Mouse (Mus musculus): ENCODE results near the gene Ywhag. TPM values are rescaled to one million over a fixed set of nuclear protein-coding genes. Genes with fewer than 3 reads are reported as not detected.

Ywhag gene
- total and polyA plus RNA-seq, 3 experiments, result 99.0 to 304 (median 275) TPM

DNA sequence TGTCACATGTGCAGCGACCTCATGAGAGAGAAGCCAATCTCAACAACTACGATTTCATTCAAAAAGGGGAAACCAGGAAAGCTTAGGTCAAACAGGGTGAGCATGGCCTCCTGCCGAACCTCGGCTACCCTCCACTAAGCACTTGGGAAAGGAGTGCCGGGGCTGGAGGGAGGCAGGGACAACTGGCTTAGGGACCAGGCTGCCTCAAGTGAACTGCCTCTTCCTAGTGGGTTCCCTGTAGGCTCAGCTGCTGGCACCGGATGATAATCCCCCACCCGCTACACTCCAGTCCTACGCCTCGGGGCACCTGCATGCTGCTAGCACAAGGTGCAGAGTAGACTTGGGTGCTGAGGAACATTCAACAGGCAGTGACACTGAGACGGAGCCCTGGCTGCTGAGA lies 24.8 kb downstream of the Ywhag start:
- Histone ChIP-seq H3K4me3 (no peak overlapping the region), H3K36me3 (ENCODE audit: control insufficient read depth, insufficient read depth, low read length) (peaks cover 4% of the 10 kb centered on the region), H3K9ac (ENCODE audit: low read depth, low read length) (no peak overlapping the region), H3K27ac (peak overlapping the region; percentile 72), H3K27me3 (ENCODE audit: control insufficient read depth, insufficient read depth, low read length) (no peaks in the 10 kb centered on the region), H3K79me2 (replicated peaks; ENCODE audit: control insufficient read depth, insufficient read depth, low read length) (no peaks in the 10 kb centered on the region), H3K4me1 (ENCODE audit: control insufficient read depth, insufficient read depth, low read length) (peaks cover 26% of the 10 kb centered on the region)
- TF ChIP-seq EP300 (IDR thresholded peaks at IDR 0.05; ENCODE audit: insufficient read depth, low read depth, low read length), result peak; percentile 65; the same call in 1 of the 2 replicates
- TF ChIP-seq POLR2A (IDR thresholded peaks at IDR 0.05; ENCODE audit: insufficient read depth, low read depth, low read length), result no peak; the same call in 1 of the 2 replicates
- intact Hi-C loops (cut with DNase I), result no loop called here
- peak in 1 of 2 experiments; percentile 61 for DNase-seq
- WGBS, result 55% methylated on average over 10 of the region's 10 CpGs

DNA sequence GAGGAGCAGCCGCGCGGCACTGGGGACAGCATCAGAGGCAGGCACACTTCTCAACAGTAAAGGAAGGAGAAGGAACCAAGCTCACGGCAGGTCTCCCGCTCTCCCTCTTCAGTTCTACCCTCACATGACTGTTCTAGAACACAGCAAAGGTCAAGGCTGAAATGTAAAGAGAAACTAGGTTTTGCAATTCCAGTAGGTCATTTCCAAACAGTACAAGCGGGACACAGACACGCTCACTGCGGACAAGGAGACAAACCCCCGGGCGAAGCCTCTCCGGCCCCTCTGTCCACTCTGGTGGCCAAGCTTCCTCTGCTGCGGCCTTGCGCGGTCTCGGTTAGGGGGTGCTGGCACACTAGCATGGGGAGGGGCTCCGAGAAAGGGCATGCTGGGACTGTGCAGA lies 25.4 kb downstream of the Ywhag start:
- intact Hi-C loops (cut with DNase I), result no loop called here

DNA sequence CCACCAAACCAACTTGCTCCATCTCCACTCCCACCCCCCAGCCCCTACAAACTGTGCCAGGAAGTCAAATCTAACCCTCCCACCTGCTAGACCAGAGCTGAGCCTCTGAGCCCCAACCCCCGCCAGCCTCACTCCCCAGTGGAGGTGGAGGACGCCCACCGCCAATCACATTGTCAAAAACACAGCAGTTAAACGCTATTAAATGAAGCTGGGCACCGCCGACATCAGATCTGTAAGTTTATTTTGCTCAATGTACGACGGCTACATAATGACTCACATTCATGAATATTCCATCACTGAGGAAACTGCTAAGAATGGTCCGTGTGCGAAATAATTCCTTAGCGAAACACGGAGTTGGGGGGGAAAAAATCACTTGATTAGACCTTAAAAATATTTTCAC lies 26.2 kb downstream of the Ywhag start:
- H3K36me3 ChIP-seq (ENCODE audit: control insufficient read depth, insufficient read depth, low read length), result no peaks in the 10 kb centered on the region; the same call in none of the 2 replicates
- no peak for DNase-seq
- no peak for TF ChIP-seq POLR2A (IDR thresholded peaks at IDR 0.05; ENCODE audit: insufficient read depth, low read depth, low read length)
- no peak for TF ChIP-seq EP300 (IDR thresholded peaks at IDR 0.05; ENCODE audit: insufficient read depth, low read depth, low read length)
- no peak for TF ChIP-seq CTCF (IDR thresholded peaks at IDR 0.05)
- intact Hi-C loops (cut with DNase I), result no loop called here
- 88% methylated on average over 12 of the region's 12 CpGs for WGBS
- H3K4me3 ChIP-seq, result no peak overlapping the region
- peaks cover 20% of the 10 kb centered on the region for H3K4me1 ChIP-seq (ENCODE audit: control insufficient read depth, insufficient read depth, low read length)
- H3K27me3 ChIP-seq (ENCODE audit: control insufficient read depth, insufficient read depth, low read length), result no peaks in the 10 kb centered on the region
- H3K9ac ChIP-seq (ENCODE audit: low read depth, low read length), result no peak overlapping the region
- peak overlapping the region; percentile 89 for H3K27ac ChIP-seq
- H3K79me2 ChIP-seq (replicated peaks; ENCODE audit: control insufficient read depth, insufficient read depth, low read length), result no peaks in the 10 kb centered on the region

More for the DNA sequence above, 25.4 kb downstream of the Ywhag start:
- Histone ChIP-seq H3K27me3 (ENCODE audit: control insufficient read depth, insufficient read depth, low read length) (no peaks in the 10 kb centered on the region), H3K4me1 (ENCODE audit: control insufficient read depth, insufficient read depth, low read length) (peaks cover 24% of the 10 kb centered on the region), H3K79me2 (replicated peaks; ENCODE audit: control insufficient read depth, insufficient read depth, low read length) (no peaks in the 10 kb centered on the region), H3K27ac (peak overlapping the region; percentile 72), H3K9ac (ENCODE audit: low read depth, low read length) (no peak overlapping the region), H3K4me3 (no peak overlapping the region), H3K36me3 (ENCODE audit: control insufficient read depth, insufficient read depth, low read length) (peaks cover 2% of the 10 kb centered on the region)
- no peak for DNase-seq
- TF ChIP-seq POLR2A (IDR thresholded peaks at IDR 0.05; ENCODE audit: insufficient read depth, low read depth, low read length), result no peak
- no peak for TF ChIP-seq EP300 (IDR thresholded peaks at IDR 0.05; ENCODE audit: insufficient read depth, low read depth, low read length)
- TF ChIP-seq CTCF (IDR thresholded peaks at IDR 0.05), result no peak
- WGBS, result 86% methylated on average over 16 of the region's 16 CpGs

DNA sequence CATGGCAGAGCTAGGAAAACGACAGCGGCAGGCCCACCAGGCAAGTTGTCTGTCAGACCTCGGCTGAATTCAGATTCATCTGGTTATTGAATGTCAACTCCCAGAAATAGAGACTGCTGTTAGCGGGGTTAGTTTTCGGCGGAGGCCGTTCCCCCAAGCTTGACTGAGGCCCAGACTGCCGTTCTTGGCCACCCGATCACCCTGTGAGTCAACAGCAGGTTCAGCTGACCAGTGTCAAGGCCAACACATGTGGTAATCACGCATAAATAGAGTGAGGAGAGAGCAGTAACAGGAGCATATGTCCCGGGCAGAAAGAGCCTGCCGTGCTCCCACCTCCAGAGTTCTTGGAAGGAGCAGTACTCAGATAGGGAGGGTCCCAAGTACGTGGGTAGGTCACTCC lies 27.2 kb downstream of the Ywhag start:
- H3K36me3 ChIP-seq (ENCODE audit: control insufficient read depth, insufficient read depth, low read length), result no peaks in the 10 kb centered on the region; the same call in none of the 2 replicates
- intact Hi-C loops (cut with DNase I), result no loop called here
- H3K9ac ChIP-seq (ENCODE audit: low read depth, low read length), result peak overlapping the region; percentile 45; the same call in 1 of the 2 replicates
- no peak for TF ChIP-seq CTCF (IDR thresholded peaks at IDR 0.05)
- TF ChIP-seq POLR2A (IDR thresholded peaks at IDR 0.05; ENCODE audit: insufficient read depth, low read depth, low read length), result peak; percentile 51
- peak; percentile 94 for TF ChIP-seq EP300 (IDR thresholded peaks at IDR 0.05; ENCODE audit: insufficient read depth, low read depth, low read length)
- 37% methylated on average over 13 of the region's 13 CpGs for WGBS
- H3K27ac ChIP-seq, result peak overlapping the region; percentile 89
- no peaks in the 10 kb centered on the region for H3K27me3 ChIP-seq (ENCODE audit: control insufficient read depth, insufficient read depth, low read length)
- no peaks in the 10 kb centered on the region for H3K79me2 ChIP-seq (replicated peaks; ENCODE audit: control insufficient read depth, insufficient read depth, low read length)
- peaks cover 15% of the 10 kb centered on the region for H3K4me1 ChIP-seq (ENCODE audit: control insufficient read depth, insufficient read depth, low read length)
- no peak overlapping the region for H3K4me3 ChIP-seq
- peak; percentile 73 to 86 for DNase-seq

DNA sequence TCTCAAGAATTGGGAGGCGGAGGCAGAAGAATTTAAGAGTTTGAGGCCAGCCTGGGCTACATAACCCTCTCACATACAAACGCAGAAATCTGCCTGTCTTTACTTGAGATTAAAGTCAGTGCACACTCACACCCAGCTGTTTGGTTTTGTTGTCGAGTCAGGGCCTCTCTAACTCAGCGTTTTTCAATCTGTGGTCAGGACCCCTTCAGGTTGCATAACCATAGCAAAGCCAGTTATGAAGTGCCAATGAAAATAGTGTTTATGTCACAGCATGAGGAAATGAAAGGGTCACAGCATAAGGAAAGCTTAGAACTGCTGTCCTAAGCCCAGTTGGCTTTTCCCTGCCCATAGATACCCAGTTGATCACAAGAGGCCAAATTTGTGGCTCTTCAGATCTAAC lies 27.6 kb downstream of the Ywhag start:
- Histone ChIP-seq H3K27me3 (ENCODE audit: control insufficient read depth, insufficient read depth, low read length) (no peaks in the 10 kb centered on the region), H3K27ac (peak overlapping the region; percentile 89), H3K4me3 (no peak overlapping the region), H3K9ac (ENCODE audit: low read depth, low read length) (peak overlapping the region; percentile 45; the same call in 1 of the 2 replicates), H3K4me1 (ENCODE audit: control insufficient read depth, insufficient read depth, low read length) (peaks cover 13% of the 10 kb centered on the region), H3K79me2 (replicated peaks; ENCODE audit: control insufficient read depth, insufficient read depth, low read length) (no peaks in the 10 kb centered on the region), H3K36me3 (ENCODE audit: control insufficient read depth, insufficient read depth, low read length) (no peaks in the 10 kb centered on the region; the same call in none of the 2 replicates)
- 69% methylated on average over 4 of the region's 4 CpGs for WGBS
- TF ChIP-seq EP300 (IDR thresholded peaks at IDR 0.05; ENCODE audit: insufficient read depth, low read depth, low read length) (no peak), CTCF (IDR thresholded peaks at IDR 0.05) (no peak), POLR2A (IDR thresholded peaks at IDR 0.05; ENCODE audit: insufficient read depth, low read depth, low read length) (no peak)
- intact Hi-C loops (cut with DNase I), result no loop called here
- DNase-seq, result no peak

DNA sequence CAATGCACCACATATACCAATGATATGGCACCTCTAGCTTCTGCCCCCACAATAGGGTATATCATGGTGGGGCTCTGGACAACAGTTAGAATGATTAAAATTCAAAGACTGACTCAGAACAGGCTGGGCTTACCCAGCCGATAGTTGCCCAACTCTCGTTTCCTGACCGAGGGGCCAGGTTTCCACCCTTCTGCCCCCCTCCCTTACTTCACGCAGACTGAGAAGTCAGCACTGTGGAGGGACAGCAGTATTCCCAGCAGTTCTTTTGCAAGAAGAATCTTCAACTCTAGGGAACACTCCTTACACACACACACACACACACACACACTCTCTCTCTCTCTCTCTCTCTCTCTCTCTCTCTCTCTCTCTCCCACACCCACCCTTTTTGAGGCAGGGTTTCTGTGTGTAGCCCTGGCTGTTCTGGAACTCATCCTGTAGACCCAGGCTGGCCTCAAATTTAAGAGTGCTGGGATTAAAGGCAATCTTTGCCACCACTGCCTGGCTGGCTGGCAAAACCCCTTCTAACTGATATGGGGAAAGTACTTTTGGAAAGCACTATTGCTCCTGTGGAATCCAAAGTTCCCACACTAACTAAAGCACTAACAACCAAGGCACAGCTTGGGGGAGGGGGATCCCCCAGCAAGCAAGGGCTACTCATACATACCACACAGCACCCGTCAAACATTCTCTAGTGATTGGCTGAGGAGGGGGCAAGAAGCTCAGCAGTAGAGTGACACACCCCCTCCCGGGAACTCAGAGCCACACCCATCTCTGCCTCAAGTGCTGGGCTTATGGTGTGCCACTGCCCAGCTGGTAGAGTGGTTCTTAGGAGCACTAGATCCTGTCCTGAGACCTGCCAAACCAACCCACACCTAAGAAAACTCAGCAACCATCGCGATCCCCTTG lies 28.8 kb downstream of the Ywhag start:
- no peak for TF ChIP-seq POLR2A (IDR thresholded peaks at IDR 0.05; ENCODE audit: insufficient read depth, low read depth, low read length)
- no peak for TF ChIP-seq CTCF (IDR thresholded peaks at IDR 0.05)
- TF ChIP-seq EP300 (IDR thresholded peaks at IDR 0.05; ENCODE audit: insufficient read depth, low read depth, low read length), result no peak
- peak overlapping the region; percentile 51 for H3K27ac ChIP-seq
- no peaks in the 10 kb centered on the region; the same call in none of the 2 replicates for H3K36me3 ChIP-seq (ENCODE audit: control insufficient read depth, insufficient read depth, low read length)
- no peaks in the 10 kb centered on the region for H3K27me3 ChIP-seq (ENCODE audit: control insufficient read depth, insufficient read depth, low read length)
- DNase-seq, result no peak
- 44% methylated on average over 8 of the region's 8 CpGs for WGBS
- no peaks in the 10 kb centered on the region for H3K79me2 ChIP-seq (replicated peaks; ENCODE audit: control insufficient read depth, insufficient read depth, low read length)
- peaks cover 8% of the 10 kb centered on the region for H3K4me1 ChIP-seq (ENCODE audit: control insufficient read depth, insufficient read depth, low read length)
- intact Hi-C loops (cut with DNase I), result loop anchor here (2.0 kb wide), 2 partner anchors 29 to 63 kb away; partner anchors contain the start of gene Ywhag
- no peak overlapping the region for H3K4me3 ChIP-seq
- H3K9ac ChIP-seq (ENCODE audit: low read depth, low read length), result peak overlapping the region; percentile 7; the same call in 1 of the 2 replicates

Measured in heart, adult 2 months (tissue).